Mouse (Mus musculus) MEL (cell line): Measurements from ENCODE around the gene Sgcg. TPM values are rescaled to one million over a fixed set of nuclear protein-coding genes. Genes with fewer than 3 reads are reported as not detected.

ENCODE experiments used
- DNase-seq: peaks from one replicate; pipeline ENCODE4 v3.0.0; 2011; ENCODE audit warnings: low read depth, low spot score
- H3K27ac ChIP-seq: 2 replicates; pipeline ENCODE4 v1.5.1; 2012; ENCODE audit warnings: low read depth, mild to moderate bottlenecking, control low read depth, low read length, moderate library complexity; ENCODE audit not compliant: control insufficient read depth
- H3K27me3 ChIP-seq, 2 experiments: fragments of 150-350 bp in 1 of 2; sonication (generic) in 1 of 2; 2 replicates each; pipeline ENCODE4 v1.6.1; 2012; ENCODE audit warnings: low read length in 2 of 2, mild to moderate bottlenecking in 2 of 2, improper control_type of control experiment in 1 of 2, moderate library complexity in 1 of 2; ENCODE audit not compliant: insufficient read depth in 2 of 2, control insufficient read depth in 1 of 2
- H3K36me3 ChIP-seq, 2 experiments: 2 replicates each; pipeline ENCODE4 v1.6.1; 2012 to 2014; ENCODE audit warnings: low read length in 2 of 2, improper control_type of control experiment in 1 of 2, inconsistent platforms in 1 of 2, mild to moderate bottlenecking in 1 of 2; ENCODE audit not compliant: insufficient read depth in 2 of 2, control insufficient read depth in 1 of 2
- H3K4me1 ChIP-seq, 2 experiments: fragments of 150-350 bp in 1 of 2; sonication (generic) in 1 of 2; 2 replicates each; pipeline ENCODE4 v1.6.1; 2012; ENCODE audit warnings: low read length in 2 of 2, improper control_type of control experiment in 1 of 2, mild to moderate bottlenecking in 1 of 2; ENCODE audit not compliant: insufficient read depth in 2 of 2, control insufficient read depth in 1 of 2
- H3K4me3 ChIP-seq, 2 experiments: fragments of 150-350 bp in 1 of 2; sonication (generic) in 1 of 2; 2 replicates each; pipeline ENCODE4 v1.5.1; 2012; ENCODE audit warnings: low read depth in 2 of 2, low read length in 2 of 2, mild to moderate bottlenecking in 2 of 2, moderate library complexity in 2 of 2, control low read depth in 1 of 2, improper control_type of control experiment in 1 of 2; ENCODE audit not compliant: control insufficient read depth in 1 of 2, insufficient read depth in 1 of 2
- H3K79me2 ChIP-seq: 2 replicates; pipeline ENCODE4 v1.6.1; 2012; ENCODE audit warnings: mild to moderate bottlenecking, low read length, moderate library complexity; ENCODE audit not compliant: control insufficient read depth, poor library complexity, insufficient read depth
- H3K9ac ChIP-seq: 2 replicates; pipeline ENCODE4 v1.6.1; 2012; ENCODE audit warnings: low read depth, mild to moderate bottlenecking, control low read depth, low read length, moderate library complexity; ENCODE audit not compliant: control insufficient read depth, poor library complexity, severe bottlenecking
- H3K9me3 ChIP-seq: fragments of 150-350 bp; sonication (generic); replicated peaks from 2 replicates; pipeline ENCODE4 v1.6.1; 2012; ENCODE audit warnings: mild to moderate bottlenecking, low read length, improper control_type of control experiment, moderate library complexity; ENCODE audit not compliant: insufficient read depth
- BHLHE40 ChIP-seq: IDR thresholded peaks from 2 replicates; pipeline ENCODE4 v1.6.1; 2012; ENCODE audit warnings: low read depth, mild to moderate bottlenecking, inconsistent platforms, low read length, improper control_type of control experiment, borderline replicate concordance
- CHD1 ChIP-seq: IDR thresholded peaks from 2 replicates; pipeline ENCODE4 v1.6.1; 2012; ENCODE audit warnings: low read depth, mild to moderate bottlenecking, inconsistent platforms, low read length, improper control_type of control experiment
- CHD2 ChIP-seq: IDR thresholded peaks from 2 replicates; pipeline ENCODE4 v1.6.1; 2011; ENCODE audit warnings: low read length, improper control_type of control experiment
- CTCF ChIP-seq, 3 experiments: IDR thresholded peaks in 2 of 3; conservative IDR thresholded peaks in 1 of 3; 2 replicates each; pipeline ENCODE4 v1.5.1; 2011 to 2012; ENCODE audit warnings: low read length in 3 of 3, low read depth in 2 of 3, mild to moderate bottlenecking in 2 of 3, improper control_type of control experiment in 1 of 3, inconsistent platforms in 1 of 3, mixed read lengths in 1 of 3, moderate library complexity in 1 of 3; ENCODE audit not compliant: control insufficient read depth in 1 of 3, insufficient read depth in 1 of 3, poor library complexity in 1 of 3, severe bottlenecking in 1 of 3
- E2F4 ChIP-seq: IDR thresholded peaks from 2 replicates; pipeline ENCODE4 v1.6.1; 2011; ENCODE audit warnings: low read depth, low read length, improper control_type of control experiment, borderline replicate concordance
- ETS1 ChIP-seq: IDR thresholded peaks from 2 replicates; pipeline ENCODE4 v1.6.1; 2012; ENCODE audit warnings: low read depth, mild to moderate bottlenecking, inconsistent platforms, low read length, improper control_type of control experiment, moderate library complexity
- GABPA ChIP-seq: IDR thresholded peaks from 2 replicates; pipeline ENCODE4 v1.6.1; 2012; ENCODE audit warnings: low read depth, mild to moderate bottlenecking, inconsistent platforms, low read length, improper control_type of control experiment, moderate library complexity
- GATA1 ChIP-seq: IDR thresholded peaks from 2 replicates; pipeline ENCODE4 v1.6.1; 2011; ENCODE audit warnings: low read depth, low read length, improper control_type of control experiment
- HCFC1 ChIP-seq: IDR thresholded peaks from 2 replicates; pipeline ENCODE4 v1.6.1; 2012; ENCODE audit warnings: low read depth, mild to moderate bottlenecking, inconsistent platforms, low read length, improper control_type of control experiment, moderate library complexity
- JUND ChIP-seq: IDR thresholded peaks from 2 replicates; pipeline ENCODE4 v1.6.1; 2011; ENCODE audit warnings: low read depth, mild to moderate bottlenecking, improper control_type of control experiment, low read length
- MAFK ChIP-seq: IDR thresholded peaks from 2 replicates; pipeline ENCODE4 v1.6.1; 2011; ENCODE audit warnings: low read depth, mild to moderate bottlenecking, low read length, improper control_type of control experiment, borderline replicate concordance
- MAX ChIP-seq: IDR thresholded peaks from 2 replicates; pipeline ENCODE4 v1.6.1; 2011; ENCODE audit warnings: low read length, improper control_type of control experiment
- MEF2A ChIP-seq: IDR thresholded peaks from 2 replicates; pipeline ENCODE4 v1.6.1; 2014; ENCODE audit warnings: low read depth, mild to moderate bottlenecking, inconsistent platforms, low read length, improper control_type of control experiment; ENCODE audit not compliant: poor library complexity, insufficient replicate concordance, severe bottlenecking; ENCODE audit errors: extremely low read depth
- MXI1 ChIP-seq: IDR thresholded peaks from 2 replicates; pipeline ENCODE4 v1.6.1; 2011; ENCODE audit warnings: mild to moderate bottlenecking, low read depth, low read length, improper control_type of control experiment
- MYB ChIP-seq: IDR thresholded peaks from 2 replicates; pipeline ENCODE4 v1.6.1; 2011; ENCODE audit warnings: mild to moderate bottlenecking, low read depth, low read length, improper control_type of control experiment
- MYC ChIP-seq: IDR thresholded peaks from 2 replicates; pipeline ENCODE4 v1.6.1; 2011; ENCODE audit warnings: low read depth, mild to moderate bottlenecking, low read length, improper control_type of control experiment, moderate library complexity
- NRF1 ChIP-seq: IDR thresholded peaks from 2 replicates; pipeline ENCODE4 v1.6.1; 2014; ENCODE audit warnings: low read depth, mild to moderate bottlenecking, inconsistent platforms, low read length, improper control_type of control experiment, moderate library complexity; ENCODE audit not compliant: poor library complexity, insufficient read depth, severe bottlenecking
- POLR2A ChIP-seq, 2 experiments: IDR thresholded peaks; 2 replicates each; pipeline ENCODE4 v1.6.1; 2011 to 2012; ENCODE audit warnings: low read length in 2 of 2, mild to moderate bottlenecking in 2 of 2, control low read depth in 1 of 2, improper control_type of control experiment in 1 of 2, low read depth in 1 of 2, moderate library complexity in 1 of 2; ENCODE audit not compliant: control insufficient read depth in 1 of 2, insufficient read depth in 1 of 2, poor library complexity in 1 of 2
- POLR2AphosphoS2 ChIP-seq: IDR thresholded peaks from 2 replicates; pipeline ENCODE4 v1.6.1; 2011; ENCODE audit warnings: low read length, improper control_type of control experiment
- POLR2AphosphoS5 ChIP-seq: IDR thresholded peaks from 2 replicates; pipeline ENCODE4 v1.6.1; 2012; ENCODE audit warnings: low read depth, borderline replicate concordance, mild to moderate bottlenecking, inconsistent platforms, low read length, moderate library complexity, mixed read lengths
- RAD21 ChIP-seq: IDR thresholded peaks from 2 replicates; pipeline ENCODE4 v1.6.1; 2011; ENCODE audit warnings: mild to moderate bottlenecking, low read depth, low read length, improper control_type of control experiment
- SMC3 ChIP-seq: IDR thresholded peaks from 2 replicates; pipeline ENCODE4 v1.6.1; 2011; ENCODE audit warnings: low read depth, low read length, improper control_type of control experiment
- USF1 ChIP-seq: IDR thresholded peaks from 2 replicates; pipeline ENCODE4 v1.6.1; 2014; ENCODE audit warnings: low read depth, mild to moderate bottlenecking, inconsistent platforms, low read length, improper control_type of control experiment, moderate library complexity
- USF2 ChIP-seq, 2 experiments: IDR thresholded peaks; 2 replicates each; pipeline ENCODE4 v1.6.1; 2011 to 2012; ENCODE audit warnings: improper control_type of control experiment in 2 of 2, low read length in 2 of 2, borderline replicate concordance in 1 of 2, inconsistent platforms in 1 of 2, low read depth in 1 of 2, mild to moderate bottlenecking in 1 of 2; ENCODE audit not compliant: insufficient read depth in 1 of 2
- ZC3H11A ChIP-seq: IDR thresholded peaks from 2 replicates; pipeline ENCODE4 v1.6.1; 2012; ENCODE audit warnings: low read depth, mild to moderate bottlenecking, inconsistent platforms, low read length, improper control_type of control experiment
- ZMIZ1 ChIP-seq: IDR thresholded peaks from 2 replicates; pipeline ENCODE4 v1.6.1; 2012; ENCODE audit warnings: low read depth, mild to moderate bottlenecking, inconsistent platforms, low read length, improper control_type of control experiment, moderate library complexity
- ZNF384 ChIP-seq: IDR thresholded peaks from 2 replicates; pipeline ENCODE4 v1.6.1; 2012; ENCODE audit warnings: low read depth, mild to moderate bottlenecking, inconsistent platforms, low read length, improper control_type of control experiment
- polyA plus RNA-seq, 2 experiments: library from polyadenylated mRNA; stranded (reverse) in 1 of 2; unstranded in 1 of 2; fragments of >175 nt in 1 of 2; fragments of >200 nt in 1 of 2; gene quantifications; 2 replicates each; pipeline versions ENCODE4 v1.2.1 to v1.2.4; 2012; ENCODE audit warnings: low replicate concordance in 2 of 2, low read depth in 1 of 2; ENCODE audit not compliant: insufficient read length in 2 of 2, insufficient read depth in 1 of 2, missing spikeins in 1 of 2
- total RNA-seq: library from RNA; depleted of rRNA; stranded (reverse); fragments of 300-350 nt; gene quantifications from 2 replicates; pipeline ENCODE4 v1.2.3, GENCODE M21; 2012

Gene Sgcg
- total and polyA plus RNA-seq, 3 experiments, result not detected

DNA sequence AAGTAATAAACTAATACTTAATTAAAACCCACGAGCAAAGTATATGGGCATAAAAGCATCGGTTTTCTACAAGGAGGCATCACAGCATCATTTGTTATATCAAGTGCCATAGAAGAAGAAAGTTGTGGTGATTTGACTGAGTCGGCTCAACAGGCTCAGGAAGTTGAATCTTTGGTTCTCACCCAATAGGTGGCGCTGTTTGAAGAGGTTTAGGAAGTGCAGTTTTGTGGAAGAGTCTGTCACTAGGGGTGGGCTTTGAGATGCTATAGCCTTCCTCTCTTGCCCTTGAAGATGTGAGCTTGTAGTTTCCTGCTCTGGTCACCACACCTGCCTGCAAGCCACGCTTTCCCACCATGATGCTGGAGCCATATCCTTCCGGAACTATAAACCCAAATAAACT lies 15.7 kb downstream of the Sgcg start:
- Histone ChIP-seq H3K27me3 (no peaks in the 10 kb centered on the region; a peak in 1 of 4 replicates), H3K9me3 (no peaks in the 10 kb centered on the region), H3K9ac (no peak overlapping the region), H3K4me3 (no peak overlapping the region), H3K36me3 (no peaks in the 10 kb centered on the region), H3K79me2 (no peaks in the 10 kb centered on the region), H3K27ac (no peak overlapping the region), H3K4me1 (no peaks in the 10 kb centered on the region)
- peak; percentile 64 for DNase-seq
- TF ChIP-seq CTCF (IDR thresholded peaks at IDR 0.05 in 2 of 3, conservative IDR thresholded peaks at IDR 0.05 in 1 of 3; ENCODE audit: control insufficient read depth in 1 of 3, insufficient read depth in 1 of 3, low read depth in 2 of 3, low read length in 3 of 3, poor library complexity in 1 of 3, severe bottlenecking in 1 of 3), result peak in 2 of 3 experiments; percentile 39; a peak in 4 of 6 replicates
- peak; percentile 26 for TF ChIP-seq RAD21
- TF ChIP-seq ZMIZ1, result no peak
- peak; percentile 28 for TF ChIP-seq SMC3

DNA sequence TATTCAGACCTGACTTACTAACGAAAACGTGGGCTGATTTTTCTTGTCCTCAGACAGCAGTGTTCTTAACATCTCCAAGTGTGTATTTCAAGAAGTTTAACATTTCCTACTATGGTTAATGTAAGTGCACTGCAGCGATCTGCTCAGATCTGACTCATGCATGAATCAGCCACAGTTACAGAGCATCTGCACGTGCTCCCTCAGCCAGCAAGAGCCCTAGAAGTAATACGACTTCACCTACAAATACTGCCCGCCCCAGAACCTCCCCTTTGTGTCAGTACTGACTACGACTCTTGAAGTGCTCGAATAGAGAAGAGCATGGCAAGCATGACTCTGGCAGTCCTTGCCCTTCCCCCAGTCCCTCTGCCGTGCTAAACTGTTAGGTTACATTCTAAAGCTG lies 19.5 kb downstream of the Sgcg start:
- Histone ChIP-seq H3K27me3 (no peaks in the 10 kb centered on the region; a peak in 1 of 4 replicates), H3K27ac (no peak overlapping the region), H3K9ac (no peak overlapping the region), H3K4me3 (no peak overlapping the region), H3K4me1 (no peaks in the 10 kb centered on the region), H3K79me2 (no peaks in the 10 kb centered on the region), H3K9me3 (no peaks in the 10 kb centered on the region), H3K36me3 (no peaks in the 10 kb centered on the region)
- TF ChIP-seq POLR2A (IDR thresholded peaks at IDR 0.05; ENCODE audit: control insufficient read depth in 1 of 2, insufficient read depth in 1 of 2, low read depth in 1 of 2, low read length in 2 of 2, poor library complexity in 1 of 2) (no peak), CHD1 (no peak), POLR2AphosphoS2 (no peak), BHLHE40 (peak; percentile 36; the same call in 1 of the 2 replicates), E2F4 (no peak), MAFK (no peak), MAX (peak; percentile 67), CHD2 (no peak), NRF1 (no peak), ETS1 (no peak), RAD21 (no peak), MYC (peak; percentile 44; the same call in 1 of the 2 replicates)
- DNase-seq, result peak; percentile 50

DNA sequence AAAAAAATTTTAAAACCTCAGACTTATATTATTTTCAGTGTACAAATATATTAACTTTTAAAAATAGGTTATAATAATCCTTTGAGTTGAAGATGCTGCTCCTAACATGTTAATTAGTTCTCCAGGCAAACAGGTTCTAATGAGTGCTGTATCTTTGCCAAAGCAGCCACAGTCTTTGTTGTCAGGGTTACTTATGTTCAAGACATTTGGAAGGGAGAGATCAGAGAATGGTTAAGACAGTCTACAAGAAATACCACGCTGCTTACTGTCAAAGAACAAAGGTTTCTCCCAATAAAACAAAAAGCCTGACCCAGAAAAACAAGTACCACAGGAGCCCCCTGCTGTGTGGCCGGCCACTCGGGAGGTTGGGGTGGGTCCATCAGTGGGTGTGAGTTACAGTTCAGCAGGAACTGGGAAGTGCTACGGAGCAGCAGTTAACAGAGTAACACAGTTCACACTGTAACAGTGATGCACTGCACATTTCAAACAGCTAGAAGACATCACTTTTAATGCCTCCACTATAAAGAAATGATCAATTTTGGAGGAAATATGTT lies 21.1 kb downstream of the Sgcg start:
- no peaks in the 10 kb centered on the region for H3K36me3 ChIP-seq
- no peak overlapping the region for H3K4me3 ChIP-seq
- no peak overlapping the region for H3K9ac ChIP-seq
- H3K27ac ChIP-seq, result no peak overlapping the region
- no peaks in the 10 kb centered on the region for H3K4me1 ChIP-seq
- no peak for DNase-seq
- H3K27me3 ChIP-seq, result no peaks in the 10 kb centered on the region; a peak in 1 of 4 replicates
- H3K9me3 ChIP-seq, result no peaks in the 10 kb centered on the region
- H3K79me2 ChIP-seq, result no peaks in the 10 kb centered on the region
- no peak for TF ChIP-seq HCFC1
- no peak for TF ChIP-seq MEF2A
- no peak for TF ChIP-seq MYC
- TF ChIP-seq ZNF384, result no peak
- TF ChIP-seq POLR2AphosphoS5, result no peak
- TF ChIP-seq CHD2, result no peak
- no peak for TF ChIP-seq USF2 (IDR thresholded peaks at IDR 0.05; ENCODE audit: borderline replicate concordance in 1 of 2, insufficient read depth in 1 of 2, low read depth in 1 of 2, low read length in 2 of 2)
- no peak for TF ChIP-seq GABPA
- no peak for TF ChIP-seq MXI1
- TF ChIP-seq GATA1, result no peak
- TF ChIP-seq ZC3H11A, result no peak
- TF ChIP-seq MYB, result no peak
- no peak for TF ChIP-seq JUND
- TF ChIP-seq USF1, result no peak
